Mouse (Mus musculus) hindbrain, embryonic 15.5 days (tissue): Measurements from ENCODE around the gene Upf2. TPM values are rescaled to one million over a fixed set of nuclear protein-coding genes. Genes with fewer than 3 reads are reported as not detected.
A peak's percentile ranks its signal among the peaks of the same experiment; 100 is the strongest.
"Not testable (repeated sequence)": the region's sequence is repeated elsewhere in the genome, so short reads cannot be mapped to it uniquely, and the experiment has no call there.

Experiments
- ATAC-seq: fragments of 200-750 bp; cut with Nextera tagmentation; 2 replicates; pipeline ENCODE4 v1.8.0; 2017; ENCODE audit warnings: low read depth, moderate number of reproducible peaks, moderate TSS enrichment; ENCODE audit not compliant: low FRiP score
- H3K27ac ChIP-seq: fragments of 300-500 bp; sonication (generic); replicated peaks from 2 replicates; pipeline ENCODE4 v1.5.1; 2015; ENCODE audit warnings: mild to moderate bottlenecking, inconsistent platforms
- H3K27me3 ChIP-seq: fragments of 300-500 bp; sonication (generic); 2 replicates; pipeline ENCODE4 v1.6.1; 2015; ENCODE audit warnings: control low read depth, inconsistent platforms
- H3K36me3 ChIP-seq: fragments of 300-500 bp; sonication (generic); 2 replicates; pipeline ENCODE4 v1.6.1; 2015; ENCODE audit warnings: control low read depth, inconsistent platforms
- H3K4me1 ChIP-seq: fragments of 300-500 bp; sonication (generic); replicated peaks from 2 replicates; pipeline ENCODE4 v1.6.1; 2015; ENCODE audit warnings: control low read depth, inconsistent platforms
- H3K4me2 ChIP-seq: fragments of 300-500 bp; sonication (generic); 2 replicates; pipeline ENCODE4 v1.6.1; 2015; ENCODE audit warnings: moderate library complexity, mild to moderate bottlenecking, inconsistent platforms
- H3K4me3 ChIP-seq: fragments of 300-500 bp; sonication (generic); 2 replicates; pipeline ENCODE4 v1.5.1; 2015; ENCODE audit warnings: mild to moderate bottlenecking, inconsistent platforms
- H3K9ac ChIP-seq: fragments of 300-500 bp; sonication (generic); 2 replicates; pipeline ENCODE4 v1.6.1; 2015; ENCODE audit warnings: inconsistent platforms
- H3K9me3 ChIP-seq: fragments of 300-500 bp; sonication (generic); 2 replicates; pipeline ENCODE4 v1.6.1; 2016; ENCODE audit warnings: control low read depth, inconsistent platforms
- WGBS: fragments of 180-500 bp; shearing (Covaris S2); methylation state at CpG from one replicate; pipeline ENCODE4 v1.1.7; 2015; 5-methylcytosine and 5-hydroxymethylcytosine counted together
- polyA plus RNA-seq: library from polyadenylated mRNA; unstranded; fragments of >200 nt; fragmentation: Nextera tagmentation; extraction: Ambion mirVana; gene quantifications from 2 replicates; pipeline ENCODE4 v1.2.1, GENCODE M21; 2015

The Upf2 gene
- polyA plus RNA-seq, 1 experiment from 2014 or later, result 6.9 TPM

- H3K27ac ChIP-seq, result no peak overlapping the region
- H3K4me2 ChIP-seq, result no peak overlapping the region
- H3K4me3 ChIP-seq, result no peak overlapping the region
- no peaks in the 10 kb centered on the region for H3K4me1 ChIP-seq
- no peak for ATAC-seq
- 54% methylated on average over 1 of the region's 1 CpGs for WGBS
- H3K36me3 ChIP-seq, result no peaks in the 10 kb centered on the region
- no peaks in the 10 kb centered on the region for H3K9me3 ChIP-seq
- H3K27me3 ChIP-seq, result no peaks in the 10 kb centered on the region
- H3K9ac ChIP-seq, result no peak overlapping the region
Measured at GRCm38 (mm10) chr2:6075530-6075896, 124.2 kb downstream of the Upf2 start.

GRCm38 (mm10) chr2:6080037-6080436 lies 128.8 kb downstream of the Upf2 start:
- Histone ChIP-seq H3K9me3 (no peaks in the 10 kb centered on the region), H3K27ac (no peak overlapping the region), H3K4me2 (no peak overlapping the region), H3K4me1 (no peaks in the 10 kb centered on the region), H3K4me3 (no peak overlapping the region), H3K36me3 (no peaks in the 10 kb centered on the region), H3K9ac (no peak overlapping the region), H3K27me3 (no peaks in the 10 kb centered on the region)
- WGBS, result 89% methylated on average over 1 of the region's 1 CpGs
- ATAC-seq, result no peak

- no peaks in the 10 kb centered on the region for H3K9me3 ChIP-seq
- no peak overlapping the region for H3K4me3 ChIP-seq
- H3K9ac ChIP-seq, result no peak overlapping the region
- ATAC-seq, result no peak
- H3K4me2 ChIP-seq, result no peak overlapping the region
- no peak overlapping the region for H3K27ac ChIP-seq
- WGBS, result 67% methylated on average over 8 of the region's 8 CpGs
- no peaks in the 10 kb centered on the region for H3K4me1 ChIP-seq
- no peaks in the 10 kb centered on the region for H3K27me3 ChIP-seq
- no peaks in the 10 kb centered on the region for H3K36me3 ChIP-seq
Measured at GRCm38 (mm10) chr2:6081108-6081507, 129.8 kb downstream of the Upf2 start.

GRCm38 (mm10) chr2:6082615-6083014 lies 131.3 kb downstream of the Upf2 start:
- Histone ChIP-seq H3K4me1 (no peaks in the 10 kb centered on the region), H3K36me3 (no peaks in the 10 kb centered on the region), H3K9ac (no peak overlapping the region), H3K9me3 (no peaks in the 10 kb centered on the region), H3K4me3 (no peak overlapping the region), H3K27ac (no peak overlapping the region), H3K4me2 (no peak overlapping the region), H3K27me3 (no peaks in the 10 kb centered on the region)
- WGBS, result 87% methylated on average over 6 of the region's 6 CpGs
- ATAC-seq, result no peak

- no peaks in the 10 kb centered on the region for H3K4me1 ChIP-seq
- no peak for ATAC-seq
- H3K4me3 ChIP-seq, result no peak overlapping the region
- H3K27me3 ChIP-seq, result no peaks in the 10 kb centered on the region
- no peaks in the 10 kb centered on the region for H3K9me3 ChIP-seq
- no peak overlapping the region for H3K9ac ChIP-seq
- H3K4me2 ChIP-seq, result no peak overlapping the region
- H3K27ac ChIP-seq, result no peak overlapping the region
- no peaks in the 10 kb centered on the region for H3K36me3 ChIP-seq
- 95% methylated on average over 1 of the region's 1 CpGs for WGBS
Measured at GRCm38 (mm10) chr2:6083696-6084095, 132.4 kb downstream of the Upf2 start.

- H3K27ac ChIP-seq, result no peak overlapping the region
- H3K27me3 ChIP-seq, result no peaks in the 10 kb centered on the region
- H3K4me2 ChIP-seq, result no peak overlapping the region
- no peaks in the 10 kb centered on the region for H3K4me1 ChIP-seq
- no peaks in the 10 kb centered on the region for H3K36me3 ChIP-seq
- ATAC-seq, result no peak
- H3K9ac ChIP-seq, result no peak overlapping the region
- H3K4me3 ChIP-seq, result no peak overlapping the region
- 85% methylated on average over 19 of the region's 19 CpGs for whole genome bisulfite sequencing
- H3K9me3 ChIP-seq, result no peaks in the 10 kb centered on the region
Measured at GRCm38 (mm10) chr2:6085622-6086530, 134.6 kb downstream of the Upf2 start.

- no peak for ATAC-seq
- no peaks in the 10 kb centered on the region for H3K27me3 ChIP-seq
- no peaks in the 10 kb centered on the region for H3K4me1 ChIP-seq
- H3K27ac ChIP-seq, result no peak overlapping the region
- no peaks in the 10 kb centered on the region for H3K9me3 ChIP-seq
- no peak overlapping the region for H3K4me3 ChIP-seq
- 90% methylated on average over 5 of the region's 5 CpGs for WGBS
- H3K36me3 ChIP-seq, result no peaks in the 10 kb centered on the region
- no peak overlapping the region for H3K9ac ChIP-seq
- no peak overlapping the region for H3K4me2 ChIP-seq
Measured at GRCm38 (mm10) chr2:6087151-6087550, 135.9 kb downstream of the Upf2 start.

- not testable (repeated sequence) for H3K4me1 ChIP-seq, H3K36me3 ChIP-seq, H3K9me3 ChIP-seq, H3K4me2 ChIP-seq, H3K27me3 ChIP-seq, H3K9ac ChIP-seq, H3K27ac ChIP-seq, ATAC-seq, H3K4me3 ChIP-seq
- 92% methylated on average over 16 of the region's 16 CpGs for WGBS
Measured at GRCm38 (mm10) chr2:6089941-6090340, 138.7 kb downstream of the Upf2 start.

GRCm38 (mm10) chr2:6097113-6097716 lies 145.9 kb downstream of the Upf2 start:
- H3K27me3 ChIP-seq, result peaks cover 7% of the 10 kb centered on the region; the same call in 1 of the 2 replicates
- H3K4me3 ChIP-seq, result no peak overlapping the region
- peaks cover 13% of the 10 kb centered on the region for H3K4me1 ChIP-seq
- H3K9ac ChIP-seq, result no peak overlapping the region
- H3K4me2 ChIP-seq, result no peak overlapping the region
- H3K9me3 ChIP-seq, result no peaks in the 10 kb centered on the region
- H3K36me3 ChIP-seq, result no peaks in the 10 kb centered on the region
- no peak for ATAC-seq
- 73% methylated on average over 7 of the region's 7 CpGs for WGBS
- no peak overlapping the region for H3K27ac ChIP-seq

- no peak for ATAC-seq
- WGBS, result 45% methylated on average over 6 of the region's 6 CpGs
Measured at GRCm38 (mm10) chr2:6098924-6099323, 147.7 kb downstream of the Upf2 start.

GRCm38 (mm10) chr2:6099443-6099842 lies 148.2 kb downstream of the Upf2 start:
- Histone ChIP-seq H3K4me1 (peaks cover 13% of the 10 kb centered on the region), H3K4me2 (0 out of 2 replicates have a peak overlapping the region, but pooled peaks have one; percentile 96), H3K27ac (no peak overlapping the region), H3K27me3 (peaks cover 7% of the 10 kb centered on the region; the same call in 1 of the 2 replicates), H3K4me3 (no peak overlapping the region), H3K9ac (no peak overlapping the region), H3K36me3 (no peaks in the 10 kb centered on the region), H3K9me3 (no peaks in the 10 kb centered on the region)
- ATAC-seq, result no peak
- WGBS, result 78% methylated on average over 9 of the region's 9 CpGs

More at GRCm38 (mm10) chr2:6098924-6099323, 147.7 kb downstream of the Upf2 start:
- Histone ChIP-seq H3K4me1 (peaks cover 13% of the 10 kb centered on the region), H3K27ac (no peak overlapping the region), H3K27me3 (peaks cover 7% of the 10 kb centered on the region; the same call in 1 of the 2 replicates), H3K9me3 (no peaks in the 10 kb centered on the region), H3K9ac (no peak overlapping the region), H3K36me3 (no peaks in the 10 kb centered on the region), H3K4me2 (no peak overlapping the region), H3K4me3 (no peak overlapping the region)

GRCm38 (mm10) chr2:6100027-6100749 lies 148.9 kb downstream of the Upf2 start:
- 13% methylated on average over 51 of the region's 51 CpGs for WGBS
- Histone ChIP-seq H3K4me3 (peak overlapping the region; percentile 45), H3K4me2 (peak overlapping the region; percentile 96), H3K27ac (no peak overlapping the region), H3K9ac (peak overlapping the region; percentile 43), H3K4me1 (peaks cover 13% of the 10 kb centered on the region), H3K27me3 (peaks cover 7% of the 10 kb centered on the region; the same call in 1 of the 2 replicates), H3K36me3 (no peaks in the 10 kb centered on the region), H3K9me3 (no peaks in the 10 kb centered on the region)
- ATAC-seq, result peak; percentile 82
